Mouse (Mus musculus) heart, embryonic 16.5 days (tissue): ENCODE results near the gene Trpm5. TPM values are rescaled to one million over a fixed set of nuclear protein-coding genes. Genes with fewer than 3 reads are reported as not detected.

Experiments
- ATAC-seq: fragments of 200-750 bp; cut with Nextera tagmentation; replicated peaks from 2 replicates; pipeline ENCODE4 v1.8.0; 2017; ENCODE audit warnings: moderate number of reproducible peaks; ENCODE audit not compliant: insufficient read depth, low FRiP score; ENCODE audit errors: extremely low read depth
- H3K27ac ChIP-seq: fragments of 300-500 bp; sonication (generic); 2 replicates; pipeline ENCODE4 v1.5.1; 2014; ENCODE audit warnings: mild to moderate bottlenecking, low read length, control low read depth, moderate library complexity
- H3K27me3 ChIP-seq: fragments of 300-500 bp; sonication (generic); 2 replicates; pipeline ENCODE4 v1.6.1; 2014; ENCODE audit warnings: low read length, mixed read lengths; ENCODE audit not compliant: control insufficient read depth, insufficient read depth
- H3K36me3 ChIP-seq: fragments of 300-500 bp; sonication (generic); 2 replicates; pipeline ENCODE4 v1.6.1; 2014; ENCODE audit not compliant: control insufficient read depth, insufficient read depth
- H3K4me1 ChIP-seq: fragments of 300-500 bp; sonication (generic); 2 replicates; pipeline ENCODE4 v1.6.1; 2014; ENCODE audit warnings: low read length, mixed read lengths; ENCODE audit not compliant: control insufficient read depth, insufficient read depth
- H3K4me2 ChIP-seq: fragments of 300-500 bp; sonication (generic); 2 replicates; pipeline ENCODE4 v1.6.1; 2014; ENCODE audit warnings: low read depth, mild to moderate bottlenecking, control low read depth, low read length
- H3K4me3 ChIP-seq: fragments of 300-500 bp; sonication (generic); 2 replicates; pipeline ENCODE4 v1.5.1; 2014; ENCODE audit warnings: mild to moderate bottlenecking, control low read depth, low read length
- H3K9ac ChIP-seq: fragments of 300-500 bp; sonication (generic); 2 replicates; pipeline ENCODE4 v1.6.1; 2014; ENCODE audit warnings: low read length, control low read depth
- H3K9me3 ChIP-seq: fragments of 300-500 bp; sonication (generic); replicated peaks from 2 replicates; pipeline ENCODE4 v1.6.1; 2016; ENCODE audit warnings: low read length; ENCODE audit not compliant: control insufficient read depth
- WGBS: fragments of 180-500 bp; shearing (Covaris S2); extraction: QIAGEN DNeasy Blood & Tissue Kit; methylation state at CpG from one replicate; pipeline ENCODE4 v1.1.7; 2014; 5-methylcytosine and 5-hydroxymethylcytosine counted together
- polyA plus RNA-seq: library from polyadenylated mRNA; unstranded; fragments of >200 nt; fragmentation: Nextera tagmentation; extraction: Ambion mirVana; gene quantifications from 2 replicates; pipeline ENCODE4 v1.2.1, GENCODE M21; 2015

Trpm5 gene
- polyA plus RNA-seq, 1 experiment from 2014 or later: 3.7 TPM

GRCm38 (mm10) chr7:143059202-143059870 is 35.1 kb downstream of the Trpm5 start:
- Histone ChIP-seq H3K9ac (peak overlapping the region; percentile 69), H3K36me3 (peaks cover 35% of the 10 kb centered on the region), H3K27me3 (no peaks in the 10 kb centered on the region), H3K4me1 (peaks cover 73% of the 10 kb centered on the region), H3K27ac (peak overlapping the region; percentile 99), H3K9me3 (no peaks in the 10 kb centered on the region), H3K4me2 (peak overlapping the region; percentile 94), H3K4me3 (no peak overlapping the region)
- WGBS: 35% methylated on average over 5 of the region's 5 CpGs
- ATAC-seq: no peak

- peak overlapping the region; percentile 69 for H3K9ac ChIP-seq
- H3K4me2 ChIP-seq: peak overlapping the region; percentile 94
- WGBS: 20% methylated on average over 5 of the region's 5 CpGs
- H3K4me1 ChIP-seq: peaks cover 74% of the 10 kb centered on the region
- peak overlapping the region; percentile 13 for H3K4me3 ChIP-seq
- no peaks in the 10 kb centered on the region for H3K27me3 ChIP-seq
- peak; percentile 69 for ATAC-seq
- peak overlapping the region; percentile 99 for H3K27ac ChIP-seq
- peaks cover 25% of the 10 kb centered on the region for H3K36me3 ChIP-seq
- no peaks in the 10 kb centered on the region for H3K9me3 ChIP-seq
Observed at GRCm38 (mm10) chr7:143058221-143058697, 36.2 kb downstream of the Trpm5 start.

- Histone ChIP-seq H3K4me1 (peaks cover 74% of the 10 kb centered on the region), H3K4me3 (peak overlapping the region; percentile 13), H3K9ac (peak overlapping the region; percentile 69), H3K27me3 (no peaks in the 10 kb centered on the region), H3K27ac (peak overlapping the region; percentile 99), H3K4me2 (peak overlapping the region; percentile 94), H3K36me3 (peaks cover 20% of the 10 kb centered on the region), H3K9me3 (no peaks in the 10 kb centered on the region)
- WGBS: 18% methylated on average over 9 of the region's 9 CpGs
- ATAC-seq: no peak
Observed at GRCm38 (mm10) chr7:143057667-143058220, 36.7 kb downstream of the Trpm5 start.

- Histone ChIP-seq H3K9me3 (no peaks in the 10 kb centered on the region), H3K4me2 (peak overlapping the region; percentile 94), H3K36me3 (peaks cover 13% of the 10 kb centered on the region), H3K9ac (peak overlapping the region; percentile 69), H3K27ac (peak overlapping the region; percentile 99), H3K4me3 (peak overlapping the region; percentile 13), H3K4me1 (peaks cover 72% of the 10 kb centered on the region), H3K27me3 (no peaks in the 10 kb centered on the region)
- ATAC-seq: no peak
- WGBS: 55% methylated on average over 5 of the region's 5 CpGs
Observed at GRCm38 (mm10) chr7:143057023-143057422, 37.4 kb downstream of the Trpm5 start.

- Histone ChIP-seq H3K27ac (peak overlapping the region; percentile 58), H3K27me3 (no peaks in the 10 kb centered on the region), H3K9me3 (no peaks in the 10 kb centered on the region), H3K4me2 (peak overlapping the region; percentile 94), H3K9ac (peak overlapping the region; percentile 97), H3K4me3 (peak overlapping the region; percentile 88), H3K4me1 (peaks cover 79% of the 10 kb centered on the region), H3K36me3 (peaks cover under 1% of the 10 kb centered on the region; the same call in 1 of the 2 replicates)
- ATAC-seq: no peak
- 46% methylated on average over 11 of the region's 11 CpGs for WGBS
Observed at GRCm38 (mm10) chr7:143055499-143056186, 38.8 kb downstream of the Trpm5 start.

- no peaks in the 10 kb centered on the region for H3K36me3 ChIP-seq
- peak overlapping the region; percentile 94 for H3K4me2 ChIP-seq
- 61% methylated on average over 3 of the region's 3 CpGs for WGBS
- H3K9me3 ChIP-seq: no peaks in the 10 kb centered on the region
- H3K4me1 ChIP-seq: peaks cover 78% of the 10 kb centered on the region
- no peak for ATAC-seq
- peak overlapping the region; percentile 88 for H3K4me3 ChIP-seq
- no peaks in the 10 kb centered on the region for H3K27me3 ChIP-seq
- H3K9ac ChIP-seq: peak overlapping the region; percentile 97
- H3K27ac ChIP-seq: peak overlapping the region; percentile 96
Observed at GRCm38 (mm10) chr7:143055001-143055400, 39.4 kb downstream of the Trpm5 start.

- H3K4me1 ChIP-seq: peaks cover 78% of the 10 kb centered on the region
- H3K27ac ChIP-seq: peak overlapping the region; percentile 96
- peak overlapping the region; percentile 97 for H3K9ac ChIP-seq
- H3K4me2 ChIP-seq: peak overlapping the region; percentile 94
- no peaks in the 10 kb centered on the region for H3K36me3 ChIP-seq
- no peaks in the 10 kb centered on the region for H3K27me3 ChIP-seq
- H3K4me3 ChIP-seq: peak overlapping the region; percentile 88
- H3K9me3 ChIP-seq: no peaks in the 10 kb centered on the region
- no peak for ATAC-seq
- 40% methylated on average over 3 of the region's 3 CpGs for WGBS
Observed at GRCm38 (mm10) chr7:143054612-143054965, 39.9 kb downstream of the Trpm5 start.

GRCm38 (mm10) chr7:143053961-143054611 is 40.4 kb downstream of the Trpm5 start:
- Histone ChIP-seq H3K27ac (peak overlapping the region; percentile 96), H3K4me3 (peak overlapping the region; percentile 88), H3K36me3 (no peaks in the 10 kb centered on the region), H3K9ac (peak overlapping the region; percentile 97), H3K27me3 (no peaks in the 10 kb centered on the region), H3K4me2 (peak overlapping the region; percentile 94), H3K4me1 (peaks cover 78% of the 10 kb centered on the region), H3K9me3 (no peaks in the 10 kb centered on the region)
- WGBS: 12% methylated on average over 11 of the region's 11 CpGs
- no peak for ATAC-seq
